Mouse (Mus musculus) embryonic facial prominence, embryonic 13.5 days (tissue): ENCODE results near the gene Ptpn18. TPM values are rescaled to one million over a fixed set of nuclear protein-coding genes. Genes with fewer than 3 reads are reported as not detected.

Experiments used
- ATAC-seq: fragments of 200-750 bp; cut with Nextera tagmentation; 2 replicates; pipeline ENCODE4 v1.8.0; 2017; ENCODE audit warnings: low read depth; ENCODE audit not compliant: insufficient number of reproducible peaks, insufficient read depth, low FRiP score, low TSS enrichment
- H3K27ac ChIP-seq: fragments of 300-500 bp; sonication (generic); 2 replicates; pipeline ENCODE4 v1.5.1; 2015; ENCODE audit warnings: moderate library complexity, mild to moderate bottlenecking, inconsistent platforms
- H3K27me3 ChIP-seq: fragments of 300-500 bp; sonication (generic); 2 replicates; pipeline ENCODE4 v1.6.1; 2015; ENCODE audit warnings: mild to moderate bottlenecking, inconsistent platforms
- H3K36me3 ChIP-seq: fragments of 300-500 bp; sonication (generic); 2 replicates; pipeline ENCODE4 v1.6.1; 2015; ENCODE audit warnings: mild to moderate bottlenecking, inconsistent platforms
- H3K4me1 ChIP-seq: fragments of 300-500 bp; sonication (generic); 2 replicates; pipeline ENCODE4 v1.6.1; 2015; ENCODE audit warnings: inconsistent platforms
- H3K4me2 ChIP-seq: fragments of 300-500 bp; sonication (generic); 2 replicates; pipeline ENCODE4 v1.6.1; 2015; ENCODE audit warnings: moderate library complexity, mild to moderate bottlenecking, inconsistent platforms
- H3K4me3 ChIP-seq: fragments of 300-500 bp; sonication (generic); 2 replicates; pipeline ENCODE4 v1.5.1; 2015; ENCODE audit warnings: mild to moderate bottlenecking, inconsistent platforms
- H3K9ac ChIP-seq: fragments of 300-500 bp; sonication (generic); 2 replicates; pipeline ENCODE4 v1.6.1; 2015; ENCODE audit warnings: mild to moderate bottlenecking, inconsistent platforms
- H3K9me3 ChIP-seq: fragments of 300-500 bp; sonication (generic); 2 replicates; pipeline ENCODE4 v1.6.1; 2016; ENCODE audit warnings: inconsistent platforms
- WGBS: fragments of 180-500 bp; shearing (Covaris S2); methylation state at CpG from one replicate; pipeline ENCODE4 v1.1.7; 2015; ENCODE audit warnings: mixed read lengths; 5-methylcytosine and 5-hydroxymethylcytosine counted together
- microRNA-seq: library from miRNA; unstranded; fragments of <30 nt; microRNA quantifications from one replicate; pipeline ENCODE4, GENCODE M21; 2016
- polyA plus RNA-seq: library from polyadenylated mRNA; unstranded; fragments of >200 nt; fragmentation: Nextera tagmentation; extraction: Ambion mirVana; gene quantifications from 2 replicates; pipeline ENCODE4 v1.2.1, GENCODE M21; 2015

Gene Ptpn18
- polyA plus RNA-seq, 1 experiment from 2014 or later, result 12.6 TPM

DNA sequence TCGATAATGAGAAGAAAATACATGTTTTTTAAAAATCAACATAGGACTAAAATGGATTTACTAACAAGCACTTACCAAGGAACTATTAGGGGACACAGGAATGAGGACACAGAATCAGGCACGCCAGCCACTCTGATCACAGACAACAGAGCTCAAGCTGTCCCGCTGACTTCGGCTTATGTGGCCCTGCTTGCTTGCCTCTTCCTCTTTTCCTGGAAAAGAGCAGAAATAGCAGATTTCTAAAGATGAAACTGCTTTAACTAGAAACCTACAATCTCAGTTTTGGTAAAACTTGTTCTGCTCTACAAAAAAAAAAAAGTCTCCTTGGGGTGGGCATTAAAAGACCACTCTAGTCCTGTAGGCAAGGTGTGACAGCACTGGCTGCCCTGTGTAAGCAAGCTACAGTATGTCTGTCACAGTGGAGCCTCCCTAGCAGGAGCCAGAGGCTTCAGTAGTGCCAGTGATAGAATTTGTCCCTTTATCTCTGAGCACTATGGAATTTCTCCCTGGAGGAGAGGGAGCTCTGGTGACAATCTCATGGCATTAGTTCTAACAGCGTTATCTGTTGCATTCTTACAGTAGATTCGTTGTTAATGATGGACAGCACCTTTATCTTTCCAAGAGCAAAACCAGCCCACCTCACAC lies 62.8 kb downstream of the Ptpn18 start:
- Histone ChIP-seq H3K36me3 (no peaks in the 10 kb centered on the region), H3K27me3 (no peaks in the 10 kb centered on the region), H3K4me1 (no peaks in the 10 kb centered on the region), H3K27ac (no peak overlapping the region), H3K9me3 (no peaks in the 10 kb centered on the region), H3K4me2 (no peak overlapping the region), H3K9ac (no peak overlapping the region), H3K4me3 (no peak overlapping the region)
- ATAC-seq, result no peak
- WGBS, result 78% methylated on average over 6 of the region's 6 CpGs

DNA sequence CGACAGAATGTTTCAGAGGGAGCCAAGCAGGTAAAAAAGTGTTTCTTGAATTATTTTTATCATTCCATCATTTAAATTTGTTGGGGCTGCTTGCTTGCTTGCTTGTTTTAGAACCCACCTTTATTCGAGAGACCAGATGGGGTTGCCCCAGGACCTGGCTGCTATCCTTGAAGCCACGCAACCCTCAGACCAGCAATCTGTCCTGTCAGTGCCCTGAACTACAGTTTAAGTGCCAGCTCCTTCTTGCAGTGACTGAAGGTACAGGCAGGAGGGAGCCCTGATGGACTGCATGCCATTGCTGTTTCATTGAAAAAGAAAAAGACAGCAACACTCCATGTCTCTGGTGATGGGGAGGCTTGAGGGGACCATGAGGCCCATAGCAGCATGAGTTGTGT lies 63.3 kb downstream of the Ptpn18 start:
- Histone ChIP-seq H3K9ac (no peak overlapping the region), H3K27ac (no peak overlapping the region), H3K4me1 (no peaks in the 10 kb centered on the region), H3K27me3 (no peaks in the 10 kb centered on the region), H3K9me3 (no peaks in the 10 kb centered on the region), H3K4me2 (no peak overlapping the region), H3K4me3 (no peak overlapping the region), H3K36me3 (no peaks in the 10 kb centered on the region)
- WGBS, result 80% methylated on average over 3 of the region's 3 CpGs
- ATAC-seq, result no peak

DNA sequence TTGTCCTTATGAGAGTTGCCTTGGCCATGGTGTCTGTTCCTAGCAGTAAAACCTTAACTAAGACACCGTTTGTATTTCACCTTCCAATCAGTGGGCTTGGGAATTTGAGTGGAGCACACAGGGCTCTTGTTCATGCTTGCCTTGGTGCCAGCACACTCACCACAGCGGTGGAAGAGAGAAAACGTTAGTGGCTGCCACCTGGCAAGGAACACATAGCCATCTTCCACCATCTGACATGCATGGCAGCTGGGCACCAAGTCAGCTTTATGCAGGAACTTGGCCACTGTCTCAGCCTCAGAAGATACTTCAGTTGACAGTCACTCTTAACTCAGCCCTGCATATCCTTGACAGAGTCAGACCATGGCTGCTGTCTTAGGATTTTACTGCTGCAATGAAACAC lies 64.1 kb downstream of the Ptpn18 start:
- Histone ChIP-seq H3K4me2 (no peak overlapping the region), H3K9me3 (no peaks in the 10 kb centered on the region), H3K4me3 (no peak overlapping the region), H3K27ac (no peak overlapping the region), H3K27me3 (no peaks in the 10 kb centered on the region), H3K4me1 (no peaks in the 10 kb centered on the region), H3K9ac (no peak overlapping the region), H3K36me3 (no peaks in the 10 kb centered on the region)
- WGBS, result 82% methylated on average over 3 of the region's 3 CpGs
- ATAC-seq, result no peak

Small RNA genes lying within 50 kb of the gene (microRNA-seq; reads per million reads assigned to microRNA genes)
- gene Mir5103, result 2.2 reads per million, percentile 5 among the genes with 10 or more reads in this experiment

Other genes starting within 250 kb of the Ptpn18 start
- gene Ccdc115, start 20.1 kb upstream of the Ptpn18 start, polyA plus RNA-seq, result 48.0 and 49.2 TPM in 2 replicates
- 74.0 and 81.5 TPM in 2 replicates for gene Imp4, start 19.9 kb upstream of the Ptpn18 start, polyA plus RNA-seq
- not detected in 2 replicates for gene Prss39, start 38.6 kb downstream of the Ptpn18 start, polyA plus RNA-seq
- gene Cfc1, start 75.9 kb downstream of the Ptpn18 start, polyA plus RNA-seq, result 0.43 and 0.86 TPM in 2 replicates
- gene Prss40, start 101.2 kb downstream of the Ptpn18 start, polyA plus RNA-seq, result 0.14 TPM in 1 of 2 replicates, not detected in the other
- 0.25 and 0.32 TPM in 2 replicates for gene Amer3, start 119.9 kb downstream of the Ptpn18 start, polyA plus RNA-seq